Mouse (Mus musculus): ENCODE measurements around the gene Vill. TPM values are rescaled to one million over a fixed set of nuclear protein-coding genes. Genes with fewer than 3 reads are reported as not detected.

Gene Vill
- polyA plus RNA-seq, 1 experiment, result 4.3 TPM

- Histone ChIP-seq H3K4me3 (ENCODE audit: low read depth, low read length) (no peak overlapping the region), H3K27me3 (ENCODE audit: control insufficient read depth, insufficient read depth, low read length) (no peaks in the 10 kb centered on the region), H3K27ac (ENCODE audit: insufficient read depth, low read depth, low read length) (no peak overlapping the region), H3K4me1 (ENCODE audit: control insufficient read depth, insufficient read depth, insufficient read length, low read length) (no peaks in the 10 kb centered on the region), H3K36me3 (ENCODE audit: control insufficient read depth, insufficient read depth, low read length) (peaks cover 21% of the 10 kb centered on the region)
- WGBS, result 92% methylated on average over 29 of the region's 29 CpGs
- TF ChIP-seq POLR2A (IDR thresholded peaks at IDR 0.05; ENCODE audit: low read depth, low read length), result no peak
Measured at GRCm38 (mm10) chr9:119034676-119035665, 17.6 kb upstream of the Vill start.

GRCm38 (mm10) chr9:119035836-119036235 is 16.7 kb upstream of the Vill start:
- Histone ChIP-seq H3K27me3 (ENCODE audit: control insufficient read depth, insufficient read depth, low read length) (no peaks in the 10 kb centered on the region), H3K36me3 (ENCODE audit: control insufficient read depth, insufficient read depth, low read length) (peaks cover 26% of the 10 kb centered on the region), H3K4me1 (ENCODE audit: control insufficient read depth, insufficient read depth, insufficient read length, low read length) (no peaks in the 10 kb centered on the region), H3K4me3 (ENCODE audit: low read depth, low read length) (no peak overlapping the region), H3K27ac (ENCODE audit: insufficient read depth, low read depth, low read length) (no peak overlapping the region)
- WGBS, result 66% methylated on average over 7 of the region's 7 CpGs
- no peak for TF ChIP-seq POLR2A (IDR thresholded peaks at IDR 0.05; ENCODE audit: low read depth, low read length)

- 83% methylated on average over 15 of the region's 15 CpGs for WGBS
- no peak overlapping the region for H3K4me3 ChIP-seq (ENCODE audit: low read depth, low read length)
- H3K27ac ChIP-seq (ENCODE audit: insufficient read depth, low read depth, low read length), result no peak overlapping the region
- H3K27me3 ChIP-seq (ENCODE audit: control insufficient read depth, insufficient read depth, low read length), result no peaks in the 10 kb centered on the region
- no peaks in the 10 kb centered on the region for H3K4me1 ChIP-seq (ENCODE audit: control insufficient read depth, insufficient read depth, insufficient read length, low read length)
- H3K36me3 ChIP-seq (ENCODE audit: control insufficient read depth, insufficient read depth, low read length), result peaks cover 34% of the 10 kb centered on the region
- no peak for TF ChIP-seq CTCF (IDR thresholded peaks at IDR 0.05; ENCODE audit: extremely low read depth, insufficient read length, insufficient replicate concordance, low read depth, low read length)
- TF ChIP-seq POLR2A (IDR thresholded peaks at IDR 0.05; ENCODE audit: low read depth, low read length), result no peak
Measured at GRCm38 (mm10) chr9:119037076-119037730, 15.4 kb upstream of the Vill start.

GRCm38 (mm10) chr9:119038574-119038973 is 14.0 kb upstream of the Vill start:
- Histone ChIP-seq H3K27ac (ENCODE audit: insufficient read depth, low read depth, low read length) (no peak overlapping the region), H3K4me1 (ENCODE audit: control insufficient read depth, insufficient read depth, insufficient read length, low read length) (no peaks in the 10 kb centered on the region), H3K36me3 (ENCODE audit: control insufficient read depth, insufficient read depth, low read length) (peaks cover 29% of the 10 kb centered on the region), H3K27me3 (ENCODE audit: control insufficient read depth, insufficient read depth, low read length) (no peaks in the 10 kb centered on the region), H3K4me3 (ENCODE audit: low read depth, low read length) (no peak overlapping the region)
- WGBS, result 82% methylated on average over 3 of the region's 3 CpGs
- TF ChIP-seq CTCF (IDR thresholded peaks at IDR 0.05; ENCODE audit: extremely low read depth, insufficient read length, insufficient replicate concordance, low read depth, low read length) (no peak), POLR2A (IDR thresholded peaks at IDR 0.05; ENCODE audit: low read depth, low read length) (no peak)

GRCm38 (mm10) chr9:119040101-119040775 is 12.3 kb upstream of the Vill start:
- no peaks in the 10 kb centered on the region for H3K4me1 ChIP-seq (ENCODE audit: control insufficient read depth, insufficient read depth, insufficient read length, low read length)
- no peaks in the 10 kb centered on the region for H3K27me3 ChIP-seq (ENCODE audit: control insufficient read depth, insufficient read depth, low read length)
- H3K36me3 ChIP-seq (ENCODE audit: control insufficient read depth, insufficient read depth, low read length), result peaks cover 23% of the 10 kb centered on the region
- no peak for TF ChIP-seq CTCF (IDR thresholded peaks at IDR 0.05; ENCODE audit: extremely low read depth, insufficient read length, insufficient replicate concordance, low read depth, low read length)
- TF ChIP-seq POLR2A (IDR thresholded peaks at IDR 0.05; ENCODE audit: low read depth, low read length), result no peak
- H3K27ac ChIP-seq (ENCODE audit: insufficient read depth, low read depth, low read length), result no peak overlapping the region
- H3K4me3 ChIP-seq (ENCODE audit: low read depth, low read length), result no peak overlapping the region
- 85% methylated on average over 15 of the region's 15 CpGs for WGBS

GRCm38 (mm10) chr9:119048182-119048903 is 4.2 kb upstream of the Vill start:
- no peaks in the 10 kb centered on the region for H3K36me3 ChIP-seq (ENCODE audit: control insufficient read depth, insufficient read depth, low read length)
- peaks cover 10% of the 10 kb centered on the region for H3K4me1 ChIP-seq (ENCODE audit: control insufficient read depth, insufficient read depth, insufficient read length, low read length)
- TF ChIP-seq POLR2A (IDR thresholded peaks at IDR 0.05; ENCODE audit: low read depth, low read length), result no peak
- TF ChIP-seq CTCF (IDR thresholded peaks at IDR 0.05; ENCODE audit: extremely low read depth, insufficient read length, insufficient replicate concordance, low read depth, low read length), result no peak
- peaks cover 5% of the 10 kb centered on the region for H3K27me3 ChIP-seq (ENCODE audit: control insufficient read depth, insufficient read depth, low read length)
- no peak overlapping the region for H3K4me3 ChIP-seq (ENCODE audit: low read depth, low read length)
- WGBS, result 46% methylated on average over 11 of the region's 11 CpGs
- no peak overlapping the region for H3K27ac ChIP-seq (ENCODE audit: insufficient read depth, low read depth, low read length)

Data from small intestine, adult 2 months (tissue).